Mouse (Mus musculus): ENCODE measurements around the gene Cntnap5b.

DNA sequence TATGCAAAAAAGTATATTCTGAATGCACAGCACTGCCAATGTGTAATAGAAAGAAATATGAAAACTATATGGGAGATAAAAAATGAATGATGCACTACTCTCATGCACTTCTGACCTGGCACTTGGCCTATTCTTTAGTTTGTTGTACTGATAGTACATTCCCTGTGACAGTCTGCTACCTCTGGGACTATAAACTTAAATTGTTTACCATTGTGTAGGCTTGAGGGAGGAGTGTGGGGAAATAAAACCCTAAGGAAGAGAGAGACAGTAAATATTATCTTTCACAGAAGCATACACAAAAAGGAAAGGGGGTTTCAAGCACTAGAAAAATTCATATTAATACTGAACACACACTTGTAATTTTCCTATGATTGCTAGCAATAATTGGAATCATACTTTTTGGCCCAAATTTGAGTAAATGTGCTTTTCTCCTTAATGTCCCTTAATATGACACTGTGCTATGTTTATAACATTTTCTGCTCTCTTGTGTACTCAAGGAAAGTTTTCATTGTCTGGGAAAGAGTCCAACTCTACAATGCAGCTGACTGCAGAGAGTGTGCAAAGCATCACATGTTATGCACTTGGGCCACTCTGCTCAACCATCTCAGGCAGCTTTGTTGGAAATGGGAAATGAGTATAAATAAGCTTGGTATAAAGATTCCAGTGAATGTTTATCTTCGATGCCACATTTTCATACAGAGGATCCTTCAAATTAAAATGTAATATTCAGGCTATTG lies 657.6 kb downstream of the Cntnap5b start:
- TF ChIP-seq GATA1 (IDR thresholded peaks at IDR 0.05; ENCODE audit: low read length), result no peak
- no peak for TF ChIP-seq TAL1 (IDR thresholded peaks at IDR 0.05; ENCODE audit: low read length)

All from erythroblast, embryonic 14.5 days (primary cell).